Mouse (Mus musculus) right cerebral cortex, postnatal 36 days (tissue): ENCODE results near the gene Sdr42e1.

Experiments used
- DNase-seq, 2 experiments: peaks; one replicate each; pipeline ENCODE4 v3.0.0; 2022; ENCODE audit warnings: low spot score in 2 of 2, mixed read lengths in 1 of 2

Sdr42e1 gene

GRCm38 (mm10) chr8:117660358-117661031 lies 13.0 kb downstream of the Sdr42e1 start:
- DNase-seq: peak; percentile 11 to 30

- DNase-seq: no peak
Measured at GRCm38 (mm10) chr8:117658990-117659389, 14.5 kb downstream of the Sdr42e1 start.

- no peak for DNase-seq
Measured at GRCm38 (mm10) chr8:117652318-117652717, 21.2 kb downstream of the Sdr42e1 start.

DNA sequence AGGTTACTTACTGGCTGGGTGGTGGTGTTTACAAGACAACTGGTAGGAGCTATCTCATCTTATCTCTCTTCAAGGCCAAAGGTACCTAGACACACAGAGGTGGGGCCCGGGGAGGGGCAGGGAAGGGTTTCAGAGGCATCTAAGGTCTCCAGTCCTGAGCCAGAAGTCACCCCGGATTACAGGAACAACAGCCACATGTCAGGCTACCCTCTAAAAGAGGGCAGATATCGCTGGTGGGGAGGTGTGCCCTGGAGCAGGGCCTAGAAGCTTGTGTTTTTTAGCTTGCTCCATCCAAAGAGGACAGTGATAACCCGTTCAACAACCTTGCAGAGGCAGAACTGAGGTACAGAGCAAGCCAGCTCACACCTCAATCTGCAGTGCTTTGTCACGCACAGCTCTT lies 27.0 kb downstream of the Sdr42e1 start:
- DNase-seq: no peak

GRCm38 (mm10) chr8:117646020-117646419 lies 27.5 kb downstream of the Sdr42e1 start:
- peak; percentile 10 to 33 for DNase-seq

DNA sequence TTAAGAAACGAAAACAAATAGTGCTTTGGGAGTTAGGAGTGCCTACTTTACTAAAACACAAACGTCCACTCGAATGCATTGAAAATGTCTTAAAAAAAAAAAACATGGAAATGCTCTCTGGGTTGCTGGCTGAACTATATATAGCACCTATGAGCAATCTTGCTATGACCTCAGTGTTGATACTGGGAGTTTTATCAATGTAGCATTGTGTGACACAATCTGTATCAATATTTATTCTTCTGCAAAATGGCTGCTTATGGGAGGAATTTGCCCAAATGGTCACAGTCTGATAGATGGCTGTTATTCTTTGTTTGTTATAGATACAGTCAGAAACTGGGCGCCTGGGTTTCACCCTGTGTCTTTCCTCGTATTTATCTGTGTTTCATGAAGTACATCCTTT lies 28.0 kb downstream of the Sdr42e1 start:
- DNase-seq: no peak

- no peak for DNase-seq
Measured at GRCm38 (mm10) chr8:117639631-117640030, 33.9 kb downstream of the Sdr42e1 start.

- no peak for DNase-seq
Measured at GRCm38 (mm10) chr8:117637462-117637861, 36.0 kb downstream of the Sdr42e1 start.

DNA sequence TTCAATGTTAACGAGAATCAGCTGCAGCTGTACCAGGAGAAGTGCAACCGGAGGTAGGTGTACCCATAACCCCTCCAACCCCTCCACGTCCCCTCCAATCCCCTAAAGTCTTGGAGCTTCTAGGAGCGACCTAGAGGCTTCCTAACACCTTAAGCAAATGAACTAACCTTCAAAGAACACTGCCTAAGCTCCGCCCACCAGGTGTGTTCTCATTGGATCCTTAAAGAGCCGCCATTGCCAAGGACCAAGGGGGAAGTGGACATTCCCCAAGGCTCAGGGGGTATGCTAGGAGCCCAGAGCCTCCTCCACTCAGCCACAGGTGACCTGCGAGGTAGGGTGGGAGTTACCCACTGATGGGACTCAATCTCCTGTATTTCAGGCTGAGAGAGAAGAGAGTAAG lies 39.1 kb downstream of the Sdr42e1 start:
- no peak for DNase-seq

DNA sequence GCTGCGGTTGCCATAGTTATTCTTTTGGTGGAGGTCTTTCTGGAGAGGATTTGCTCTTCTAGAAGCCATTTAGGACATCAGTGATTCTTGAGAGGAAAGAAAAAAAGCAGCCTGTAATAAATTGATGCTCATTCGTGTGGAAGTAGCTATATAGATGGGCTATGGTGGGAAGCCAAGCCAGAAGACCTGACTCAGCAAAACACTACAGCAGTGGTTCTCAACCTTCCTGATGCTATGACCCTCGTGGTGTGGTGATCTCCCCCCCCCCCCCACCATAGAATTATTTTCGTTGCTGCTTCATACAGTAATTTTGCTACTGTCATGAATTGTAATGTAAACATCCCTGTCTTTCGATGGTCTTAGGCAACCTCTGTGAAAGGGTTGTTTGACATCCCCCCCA lies 41.0 kb downstream of the Sdr42e1 start:
- no peak for DNase-seq

- no peak for DNase-seq
Measured at GRCm38 (mm10) chr8:117627096-117627495, 46.4 kb downstream of the Sdr42e1 start.

DNA sequence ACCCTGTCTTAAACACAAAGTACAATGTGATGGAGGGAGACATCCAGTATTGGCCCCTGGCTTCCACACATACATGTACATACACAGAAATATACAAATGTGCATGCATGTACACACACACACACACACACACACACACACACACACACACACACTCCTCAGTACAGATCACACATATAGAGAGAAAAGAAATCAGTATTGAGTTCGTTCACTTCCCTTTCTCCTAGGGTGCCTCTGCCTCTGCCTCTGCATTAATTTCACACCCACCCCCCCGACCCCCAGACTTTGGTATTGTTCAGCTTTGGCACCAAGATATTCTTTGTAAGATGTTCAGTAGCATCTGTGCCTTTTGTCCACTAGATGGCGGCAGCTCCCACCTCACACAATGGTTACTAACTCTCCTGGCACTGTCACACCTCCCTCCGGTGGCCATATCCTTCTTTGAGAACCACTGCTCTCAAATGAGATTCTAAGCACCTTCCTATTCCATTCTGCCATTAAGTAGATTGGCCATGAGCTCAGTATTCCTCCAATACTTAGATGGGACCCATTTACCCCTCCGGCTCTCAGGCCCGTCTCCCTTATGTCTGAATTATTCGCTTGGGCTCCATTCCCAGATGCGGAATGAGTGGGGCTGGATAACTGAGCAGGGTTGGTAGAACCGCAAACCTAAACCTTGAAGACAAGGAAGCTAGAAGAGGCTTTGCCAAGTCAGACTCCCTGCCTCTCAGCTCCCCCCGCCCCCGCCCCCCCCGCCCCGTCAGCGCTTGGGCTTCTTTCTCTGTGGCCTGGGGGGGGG lies 47.2 kb downstream of the Sdr42e1 start:
- peak; percentile 9 to 29 for DNase-seq

GRCm38 (mm10) chr8:117612861-117613260 lies 60.6 kb downstream of the Sdr42e1 start:
- DNase-seq: no peak
